Mouse (Mus musculus): ENCODE data around the gene Gfral. TPM values are rescaled to one million over a fixed set of nuclear protein-coding genes. Genes with fewer than 3 reads are reported as not detected.
"Not testable (repeated sequence)": the region's sequence is repeated elsewhere in the genome, so short reads cannot be mapped to it uniquely, and the experiment has no call there.

Gene Gfral
- polyA plus RNA-seq, 1 experiment = not detected

- no peaks in the 10 kb centered on the region for H3K9me3 ChIP-seq (replicated peaks; ENCODE audit: control insufficient read depth, insufficient read depth, low read length, poor library complexity, severe bottlenecking)
- TF ChIP-seq POLR2A (IDR thresholded peaks at IDR 0.05; ENCODE audit: insufficient read depth, low read length) (no peak), EP300 (IDR thresholded peaks at IDR 0.05; ENCODE audit: insufficient read depth, low read depth, low read length) (no peak), CTCF (IDR thresholded peaks at IDR 0.05; ENCODE audit: low read depth, low read length) (no peak)
- H3K9ac ChIP-seq (ENCODE audit: low read depth, poor library complexity, severe bottlenecking) = no peak overlapping the region
- no peak overlapping the region for H3K27ac ChIP-seq (ENCODE audit: insufficient read depth, low read length)
- H3K4me3 ChIP-seq (ENCODE audit: low read depth, low read length) = no peak overlapping the region
- H3K27me3 ChIP-seq (ENCODE audit: control insufficient read depth, insufficient read depth, low read length, poor library complexity, severe bottlenecking) = no peaks in the 10 kb centered on the region
- no peaks in the 10 kb centered on the region for H3K36me3 ChIP-seq (ENCODE audit: control insufficient read depth, insufficient read depth, low read length, poor library complexity, severe bottlenecking)
- H3K4me1 ChIP-seq (ENCODE audit: control insufficient read depth, insufficient read depth, low read length) = no peaks in the 10 kb centered on the region
Measured at GRCm38 (mm10) chr9:76145593-76145992, 67.9 kb downstream of the Gfral start.

DNA sequence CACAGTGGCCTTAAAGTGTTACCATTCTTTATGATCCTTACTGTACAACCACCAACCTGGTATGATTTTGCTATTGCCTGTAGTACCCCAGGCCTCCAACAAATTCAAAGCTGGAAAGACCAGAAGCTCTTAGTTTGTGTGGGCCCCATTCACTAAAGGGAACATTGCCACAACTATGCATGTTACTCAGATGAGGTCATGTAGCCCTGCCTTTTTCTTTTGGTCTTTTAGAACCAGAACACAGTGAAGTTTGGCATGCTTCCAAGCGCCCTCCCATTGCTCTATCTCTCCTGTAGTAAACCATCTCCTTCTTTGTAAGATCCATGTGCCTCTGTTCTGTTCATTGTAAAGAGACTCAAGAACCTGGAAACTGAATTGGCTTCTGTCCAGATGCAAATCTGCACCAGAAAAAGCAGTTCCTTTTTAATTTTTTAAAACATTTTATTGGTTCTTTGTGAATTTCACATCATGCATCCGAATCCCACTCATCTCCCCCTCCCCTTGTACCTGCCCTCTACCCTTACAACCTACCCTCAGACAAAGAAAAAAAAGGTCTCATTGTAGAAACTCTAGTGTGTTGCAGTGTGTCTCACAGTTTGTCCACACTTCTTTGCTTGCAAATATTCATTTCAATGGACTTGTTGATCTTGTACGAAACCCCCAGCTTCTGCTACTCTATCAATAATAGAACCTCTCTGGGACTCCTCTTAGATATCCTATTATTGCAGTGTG, 74.9 kb downstream of the Gfral start:
- Histone ChIP-seq H3K4me1 (ENCODE audit: control insufficient read depth, insufficient read depth, low read length) (no peaks in the 10 kb centered on the region), H3K36me3 (ENCODE audit: control insufficient read depth, insufficient read depth, low read length, poor library complexity, severe bottlenecking) (no peaks in the 10 kb centered on the region), H3K9me3 (replicated peaks; ENCODE audit: control insufficient read depth, insufficient read depth, low read length, poor library complexity, severe bottlenecking) (no peaks in the 10 kb centered on the region), H3K9ac (ENCODE audit: low read depth, poor library complexity, severe bottlenecking) (no peak overlapping the region), H3K27ac (ENCODE audit: insufficient read depth, low read length) (no peak overlapping the region), H3K27me3 (ENCODE audit: control insufficient read depth, insufficient read depth, low read length, poor library complexity, severe bottlenecking) (no peaks in the 10 kb centered on the region), H3K4me3 (ENCODE audit: low read depth, low read length) (no peak overlapping the region)
- TF ChIP-seq EP300 (IDR thresholded peaks at IDR 0.05; ENCODE audit: insufficient read depth, low read depth, low read length) (no peak), POLR2A (IDR thresholded peaks at IDR 0.05; ENCODE audit: insufficient read depth, low read length) (no peak), CTCF (IDR thresholded peaks at IDR 0.05; ENCODE audit: low read depth, low read length) (no peak)

DNA sequence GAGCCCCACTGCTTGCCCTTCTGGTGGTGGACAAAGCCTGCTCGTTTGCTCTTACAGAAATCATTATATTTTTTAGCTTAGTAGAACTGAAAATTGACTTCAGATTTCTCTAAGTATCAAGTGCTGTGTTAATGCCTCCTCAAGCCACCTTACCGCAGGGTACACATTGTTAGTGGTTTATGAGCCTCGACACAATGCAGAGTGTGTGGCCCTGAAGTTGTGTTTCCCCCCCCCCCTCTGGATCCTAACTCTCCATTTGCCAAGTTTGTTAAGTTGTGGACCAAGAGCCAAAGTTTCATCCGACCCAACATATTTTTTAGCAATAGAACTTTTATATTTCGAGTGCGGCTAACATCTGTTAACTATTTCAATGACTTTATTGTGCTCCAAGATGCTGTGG, 79.4 kb downstream of the Gfral start:
- TF ChIP-seq EP300 (IDR thresholded peaks at IDR 0.05; ENCODE audit: insufficient read depth, low read depth, low read length) (no peak), CTCF (IDR thresholded peaks at IDR 0.05; ENCODE audit: low read depth, low read length) (no peak), POLR2A (IDR thresholded peaks at IDR 0.05; ENCODE audit: insufficient read depth, low read length) (no peak)
- Histone ChIP-seq H3K4me3 (ENCODE audit: low read depth, low read length) (no peak overlapping the region), H3K9ac (ENCODE audit: low read depth, poor library complexity, severe bottlenecking) (no peak overlapping the region), H3K27ac (ENCODE audit: insufficient read depth, low read length) (no peak overlapping the region), H3K36me3 (ENCODE audit: control insufficient read depth, insufficient read depth, low read length, poor library complexity, severe bottlenecking) (no peaks in the 10 kb centered on the region), H3K27me3 (ENCODE audit: control insufficient read depth, insufficient read depth, low read length, poor library complexity, severe bottlenecking) (no peaks in the 10 kb centered on the region), H3K9me3 (replicated peaks; ENCODE audit: control insufficient read depth, insufficient read depth, low read length, poor library complexity, severe bottlenecking) (no peaks in the 10 kb centered on the region), H3K4me1 (ENCODE audit: control insufficient read depth, insufficient read depth, low read length) (no peaks in the 10 kb centered on the region)

- Histone ChIP-seq H3K9me3 (replicated peaks; ENCODE audit: control insufficient read depth, insufficient read depth, low read length, poor library complexity, severe bottlenecking) (no peaks in the 10 kb centered on the region), H3K4me1 (ENCODE audit: control insufficient read depth, insufficient read depth, low read length) (no peaks in the 10 kb centered on the region), H3K27me3 (ENCODE audit: control insufficient read depth, insufficient read depth, low read length, poor library complexity, severe bottlenecking) (no peaks in the 10 kb centered on the region), H3K4me3 (ENCODE audit: low read depth, low read length) (no peak overlapping the region), H3K36me3 (ENCODE audit: control insufficient read depth, insufficient read depth, low read length, poor library complexity, severe bottlenecking) (no peaks in the 10 kb centered on the region), H3K27ac (ENCODE audit: insufficient read depth, low read length) (no peak overlapping the region), H3K9ac (ENCODE audit: low read depth, poor library complexity, severe bottlenecking) (no peak overlapping the region)
- TF ChIP-seq EP300 (IDR thresholded peaks at IDR 0.05; ENCODE audit: insufficient read depth, low read depth, low read length) (no peak), CTCF (IDR thresholded peaks at IDR 0.05; ENCODE audit: low read depth, low read length) (no peak), POLR2A (IDR thresholded peaks at IDR 0.05; ENCODE audit: insufficient read depth, low read length) (no peak)
Measured at GRCm38 (mm10) chr9:76129353-76129752, 84.1 kb downstream of the Gfral start.

- no peak for TF ChIP-seq POLR2A (IDR thresholded peaks at IDR 0.05; ENCODE audit: insufficient read depth, low read length)
- TF ChIP-seq CTCF (IDR thresholded peaks at IDR 0.05; ENCODE audit: low read depth, low read length) = no peak
- no peak for TF ChIP-seq EP300 (IDR thresholded peaks at IDR 0.05; ENCODE audit: insufficient read depth, low read depth, low read length)
- H3K9me3 ChIP-seq (replicated peaks; ENCODE audit: control insufficient read depth, insufficient read depth, low read length, poor library complexity, severe bottlenecking) = no peaks in the 10 kb centered on the region
- no peaks in the 10 kb centered on the region for H3K36me3 ChIP-seq (ENCODE audit: control insufficient read depth, insufficient read depth, low read length, poor library complexity, severe bottlenecking)
- H3K4me3 ChIP-seq (ENCODE audit: low read depth, low read length) = no peak overlapping the region
- no peak overlapping the region for H3K27ac ChIP-seq (ENCODE audit: insufficient read depth, low read length)
- H3K9ac ChIP-seq (ENCODE audit: low read depth, poor library complexity, severe bottlenecking) = no peak overlapping the region
- H3K27me3 ChIP-seq (ENCODE audit: control insufficient read depth, insufficient read depth, low read length, poor library complexity, severe bottlenecking) = no peaks in the 10 kb centered on the region
- H3K4me1 ChIP-seq (ENCODE audit: control insufficient read depth, insufficient read depth, low read length) = no peaks in the 10 kb centered on the region
Measured at GRCm38 (mm10) chr9:76124249-76124648, 89.2 kb downstream of the Gfral start.

GRCm38 (mm10) chr9:76122888-76123287, 90.6 kb downstream of the Gfral start:
- H3K4me1 ChIP-seq (ENCODE audit: control insufficient read depth, insufficient read depth, low read length); H3K9me3 ChIP-seq (replicated peaks; ENCODE audit: control insufficient read depth, insufficient read depth, low read length, poor library complexity, severe bottlenecking); H3K27me3 ChIP-seq (ENCODE audit: control insufficient read depth, insufficient read depth, low read length, poor library complexity, severe bottlenecking); H3K36me3 ChIP-seq (ENCODE audit: control insufficient read depth, insufficient read depth, low read length, poor library complexity, severe bottlenecking); H3K27ac ChIP-seq (ENCODE audit: insufficient read depth, low read length); H3K4me3 ChIP-seq (ENCODE audit: low read depth, low read length); H3K9ac ChIP-seq (ENCODE audit: low read depth, poor library complexity, severe bottlenecking): not testable (repeated sequence)

Other genes with a start within 250 kb of the Gfral start
- gene Hmgcll1, start 198.8 kb downstream of the Gfral start, polyA plus RNA-seq (2011; ENCODE audit: insufficient read depth, insufficient read length, low read depth, missing spikeins) = 5.2 and 6.4 TPM in 2 replicates
- gene Hcrtr2, start 110.2 kb upstream of the Gfral start, polyA plus RNA-seq (2011; ENCODE audit: insufficient read depth, insufficient read length, low read depth, missing spikeins) = not detected in 2 replicates

Measured in ES-Bruce4 (cell line).